Mouse (Mus musculus) kidney, adult 9 months (tissue): ENCODE measurements around the gene Safb.

Experiments used
- DNase-seq: peaks from one replicate; pipeline ENCODE4 v3.0.0; 2022

The Safb gene

GRCm38 (mm10) chr17:56584257-56585130, at the start of gene Safb, which contains the start of gene Safb2:
Gene Safb (plus strand): TSS chr17:56584825.
Gene Safb2 (minus strand): TSS chr17:56584585.
- peak; percentile 99 for DNase-seq

- no peak for DNase-seq
Observed at GRCm38 (mm10) chr17:56536192-56536591, 48.4 kb upstream of the Safb start.

DNA sequence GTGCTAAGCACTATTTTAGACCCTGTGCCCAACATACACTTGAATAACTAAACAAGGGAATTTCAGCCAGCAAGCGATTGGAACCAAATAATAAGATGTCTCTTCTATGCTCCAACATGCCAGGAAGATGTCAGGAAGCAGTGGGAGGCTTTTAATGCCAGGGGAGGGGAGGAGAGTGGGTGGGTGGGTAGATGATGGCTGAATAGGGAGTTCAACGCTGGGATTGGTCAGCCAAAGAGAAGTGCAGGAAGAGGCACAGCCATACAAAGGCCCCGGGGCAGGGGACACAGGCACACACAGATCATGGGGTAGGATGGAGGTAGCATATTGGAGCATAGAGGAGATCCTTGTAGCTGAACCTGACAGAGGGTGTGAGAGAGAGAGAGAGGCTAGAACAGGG, 47.8 kb upstream of the Safb start:
- no peak for DNase-seq

- no peak for DNase-seq
Observed at GRCm38 (mm10) chr17:56537912-56538311, 46.7 kb upstream of the Safb start.

GRCm38 (mm10) chr17:56540562-56540975, 44.1 kb upstream of the Safb start:
- DNase-seq = no peak

DNA sequence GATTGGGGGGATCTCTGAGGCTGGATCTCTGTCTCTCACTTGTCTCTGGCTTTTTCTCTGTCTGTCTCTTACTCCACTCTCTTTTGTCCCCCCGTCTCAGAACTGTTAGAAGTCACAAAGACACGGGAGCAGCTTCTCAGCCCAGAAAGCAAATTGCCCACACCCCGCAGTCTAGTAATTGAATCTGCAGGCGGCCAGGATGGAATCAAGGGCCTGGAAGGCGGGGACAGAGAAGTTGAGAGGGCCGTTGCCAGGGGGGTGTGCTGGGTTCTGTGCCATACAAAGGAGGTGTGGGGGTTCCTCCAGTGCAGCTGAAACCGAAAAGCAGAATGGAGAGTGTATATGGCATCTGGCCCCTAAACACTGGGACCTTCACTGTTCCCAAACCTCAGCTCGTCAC, 41.9 kb upstream of the Safb start:
- DNase-seq = no peak

- DNase-seq = no peak
Observed at GRCm38 (mm10) chr17:56543684-56544224, 40.9 kb upstream of the Safb start.

DNA sequence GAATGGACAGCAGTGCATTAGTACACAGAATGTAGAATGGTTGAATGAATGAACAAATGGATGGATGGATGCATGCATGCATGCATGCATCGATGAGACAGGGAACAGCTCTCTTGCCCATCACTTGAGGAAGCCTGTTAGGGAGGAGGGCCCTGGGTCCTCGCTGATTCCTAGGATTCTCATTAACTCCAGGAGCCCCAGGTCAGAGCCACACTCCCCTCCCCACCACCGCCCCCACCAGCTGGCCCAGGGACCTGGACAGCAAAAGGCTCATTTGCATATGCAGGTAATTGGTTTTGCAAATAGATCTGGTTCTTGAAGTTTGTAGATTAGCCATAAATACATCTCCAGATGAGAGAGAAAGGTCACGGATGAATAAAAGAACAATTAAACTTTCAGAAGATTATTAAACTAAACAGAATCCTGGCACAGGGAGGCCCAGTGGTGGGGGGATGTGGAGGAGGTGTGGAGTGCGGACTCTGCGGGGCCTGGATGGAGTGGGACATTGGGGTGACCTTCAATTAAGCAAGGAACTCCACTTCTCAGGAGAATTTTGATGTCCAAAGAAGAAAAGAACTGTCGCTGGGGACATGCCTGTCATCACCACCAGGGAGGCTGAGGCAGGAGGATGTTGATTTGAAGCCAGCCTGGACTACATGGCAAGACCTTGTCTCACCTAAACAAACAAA, 39.8 kb upstream of the Safb start:
- DNase-seq = no peak

DNA sequence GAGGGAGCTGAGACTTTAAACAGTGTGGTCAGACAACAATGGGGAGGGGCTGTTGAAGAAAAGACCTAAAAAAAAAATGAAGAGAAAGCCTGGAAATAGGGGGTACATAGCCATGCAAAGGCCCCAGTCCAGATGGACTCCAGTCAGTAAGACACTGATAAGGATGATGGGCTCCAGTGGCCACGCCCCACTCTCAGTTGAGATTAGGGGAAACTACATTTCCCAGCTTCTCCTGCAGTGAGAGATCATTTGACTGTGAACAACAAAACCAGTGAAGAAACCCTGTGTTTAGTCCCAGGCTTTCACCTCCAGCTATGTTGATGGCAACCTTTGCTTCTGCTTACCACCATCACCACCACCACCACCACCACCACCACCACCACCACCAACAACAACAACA, 38.7 kb upstream of the Safb start:
- no peak for DNase-seq

DNA sequence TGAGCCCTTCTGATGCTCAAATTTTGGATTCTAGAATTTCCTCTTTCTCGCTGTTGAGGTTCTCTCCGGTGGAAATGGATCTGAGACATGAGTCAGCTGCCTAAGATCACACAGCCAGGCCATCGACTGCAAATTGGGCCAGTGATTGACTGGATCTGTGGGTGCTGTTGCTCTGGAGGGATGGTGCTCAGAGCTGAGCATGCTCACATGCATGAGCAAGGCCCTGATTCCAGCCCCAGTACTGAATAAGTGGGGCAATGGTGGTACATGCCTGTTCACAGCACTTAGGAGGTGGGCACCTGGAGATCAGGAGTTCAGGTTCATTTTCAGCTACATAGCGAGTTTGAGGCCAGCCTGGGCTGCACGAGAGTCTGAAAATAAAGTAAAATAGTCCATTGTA, 38.0 kb upstream of the Safb start:
- no peak for DNase-seq

- no peak for DNase-seq
Observed at GRCm38 (mm10) chr17:56547116-56547845, 37.3 kb upstream of the Safb start.

DNA sequence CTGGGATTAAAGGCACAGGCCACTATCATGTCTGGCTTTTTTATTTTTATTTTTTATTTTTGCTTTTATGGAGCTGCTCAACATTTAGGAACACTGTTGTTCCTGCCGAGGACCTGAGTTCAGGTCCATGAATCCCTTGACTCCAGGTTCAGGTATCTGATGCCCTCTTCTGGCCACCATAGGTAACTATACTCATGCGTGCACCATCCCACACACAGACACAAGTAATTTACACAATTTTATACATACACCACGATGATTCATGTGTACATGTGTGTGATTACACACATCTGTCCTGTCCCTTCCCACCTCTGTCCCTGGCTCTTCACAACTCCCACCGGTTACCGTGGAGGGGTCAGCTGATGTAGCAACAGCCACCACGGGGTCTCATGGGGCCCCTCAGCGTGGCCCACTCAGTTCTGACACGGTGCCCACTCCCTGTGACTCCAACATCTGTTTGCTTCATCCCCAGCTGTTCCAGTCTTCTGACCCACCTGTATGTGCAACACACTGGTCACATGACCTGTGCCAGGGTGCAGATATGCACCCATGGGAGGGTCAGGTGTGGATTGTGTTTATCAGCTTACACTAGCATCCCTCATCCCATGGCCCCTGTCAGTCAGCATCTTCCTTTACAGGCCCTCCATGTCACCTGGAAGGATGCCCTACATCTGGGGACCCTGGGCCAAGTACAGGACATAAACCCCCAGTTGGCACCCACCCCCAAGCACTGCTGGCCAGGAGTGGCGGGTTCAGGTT, 36.6 kb upstream of the Safb start:
- no peak for DNase-seq

DNA sequence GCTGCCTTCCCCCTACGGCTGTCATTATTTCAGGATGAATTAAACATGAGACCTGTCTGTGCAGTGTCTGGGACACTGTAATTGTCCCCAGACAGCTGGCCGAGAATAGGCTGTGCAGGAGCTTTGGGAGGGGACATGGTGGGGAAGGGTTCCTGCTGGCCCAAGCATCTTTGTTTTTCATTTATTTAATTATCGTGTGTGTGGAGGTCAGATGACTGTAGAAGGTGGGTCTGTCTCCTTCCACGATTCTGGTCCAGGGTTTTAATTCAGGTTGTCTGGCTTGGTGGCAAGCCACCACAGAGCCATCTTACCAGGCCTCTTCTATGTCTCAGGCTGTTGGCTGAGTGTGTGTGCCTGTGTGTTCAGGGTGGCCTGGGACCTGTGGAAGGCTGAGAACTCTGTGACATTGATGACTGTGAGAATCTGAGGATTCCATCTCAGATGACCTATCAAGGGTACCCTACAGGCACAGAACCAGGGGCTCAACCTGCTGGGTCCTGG, 36.0 kb upstream of the Safb start:
- DNase-seq = no peak

GRCm38 (mm10) chr17:56550784-56551475, 33.7 kb upstream of the Safb start:
- no peak for DNase-seq

GRCm38 (mm10) chr17:56551841-56552581, 32.6 kb upstream of the Safb start:
- DNase-seq = no peak

GRCm38 (mm10) chr17:56552781-56553363, 31.8 kb upstream of the Safb start:
- peak; percentile 70 for DNase-seq

DNA sequence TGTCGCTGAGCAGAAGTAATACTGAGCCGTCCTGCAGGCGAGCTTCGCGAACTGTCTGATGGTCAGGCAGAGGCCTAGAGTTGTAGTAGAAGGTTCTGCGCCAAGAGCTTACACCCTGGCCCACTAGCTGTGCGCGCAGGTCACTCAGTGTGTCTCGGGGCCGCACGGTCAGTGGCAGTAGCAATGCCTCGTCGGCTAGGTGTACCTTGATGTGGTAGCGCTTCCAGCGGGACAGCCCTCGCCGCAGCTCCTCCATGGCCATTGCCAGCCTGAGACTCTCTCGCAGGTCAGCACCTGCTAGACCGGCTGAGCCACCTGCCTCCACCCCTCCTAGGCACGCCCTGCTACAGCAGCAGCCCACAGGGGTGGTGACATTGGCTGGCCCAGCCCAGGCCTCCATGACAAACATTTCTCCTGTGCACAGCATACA, 30.5 kb upstream of the Safb start, which contains the start of gene Gm20219:
TSS of gene Gm20219 (minus strand) at position 266 of the 430 bp plus-strand sequence.
- no peak for DNase-seq

DNA sequence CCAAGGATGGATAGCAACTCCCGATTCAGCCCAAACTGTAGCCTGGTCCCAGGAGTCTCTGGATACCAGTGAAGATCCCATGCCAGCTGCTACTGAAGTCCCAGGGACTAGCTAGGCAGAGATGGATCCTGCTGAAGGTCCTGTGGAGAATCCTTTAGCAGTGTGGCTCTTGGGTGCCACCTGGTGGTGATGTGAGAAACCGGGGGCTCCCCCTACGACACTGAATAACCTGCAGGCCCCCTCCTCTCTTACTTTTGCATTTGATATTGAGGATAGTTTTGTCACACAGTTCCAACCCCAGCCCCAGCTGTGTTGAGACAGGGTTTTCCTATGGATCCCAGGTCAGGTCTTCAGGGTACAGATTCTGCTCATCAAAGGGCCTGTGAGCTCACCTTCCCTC, 26.2 kb upstream of the Safb start:
- peak; percentile 62 for DNase-seq

GRCm38 (mm10) chr17:56559386-56559785, 25.2 kb upstream of the Safb start:
- no peak for DNase-seq

GRCm38 (mm10) chr17:56560131-56560530, 24.5 kb upstream of the Safb start:
- no peak for DNase-seq
